Mouse (Mus musculus) megakaryocyte, embryonic 14.5 days (primary cell): ENCODE data around the gene Ksr1.

Source experiments
- FLI1 ChIP-seq: IDR thresholded peaks from 2 replicates; pipeline ENCODE4 v1.6.1; 2012; ENCODE audit warnings: low read length, inconsistent platforms, mixed read lengths
- GATA1 ChIP-seq: IDR thresholded peaks from 3 replicates; pipeline ENCODE4 v1.6.1; 2012; ENCODE audit warnings: mixed read lengths, low read length, inconsistent platforms, borderline replicate concordance

GRCm38 (mm10) chr11:79008007-79008775 is 138.0 kb downstream of the Ksr1 start:
- TF ChIP-seq GATA1 (no peak), FLI1 (no peak)
